Mouse (Mus musculus) layer of hippocampus, adult 2 months (tissue): ENCODE results near the gene Mamdc2. TPM values are rescaled to one million over a fixed set of nuclear protein-coding genes. Genes with fewer than 3 reads are reported as not detected.
A peak's percentile ranks its signal among the peaks of the same experiment; 100 is the strongest.

ENCODE experiments used
- DNase-seq, 2 experiments: peaks; one replicate each; pipeline ENCODE4 v3.0.0; 2022; ENCODE audit warnings: low spot score in 2 of 2
- H3K27ac ChIP-seq: fragments of 200-600 bp; 2 replicates; pipeline ENCODE4 v1.8.1; 2022
- H3K4me3 ChIP-seq: fragments of 200-600 bp; 2 replicates; pipeline ENCODE4 v1.8.1; 2022; ENCODE audit warnings: mild to moderate bottlenecking
- CTCF ChIP-seq: fragments of 200-600 bp; conservative IDR thresholded peaks from 2 replicates; pipeline ENCODE4 v1.8.1; 2022; ENCODE audit warnings: antibody characterized with exemption, mild to moderate bottlenecking, moderate library complexity
- total RNA-seq, 2 experiments: library from RNA; stranded (reverse); gene quantifications; 2 replicates each; pipeline ENCODE4 v1.2.3; 2021

The Mamdc2 gene
- total RNA-seq, 2 experiments from 2014 or later: 1.1 to 1.2 TPM

DNA sequence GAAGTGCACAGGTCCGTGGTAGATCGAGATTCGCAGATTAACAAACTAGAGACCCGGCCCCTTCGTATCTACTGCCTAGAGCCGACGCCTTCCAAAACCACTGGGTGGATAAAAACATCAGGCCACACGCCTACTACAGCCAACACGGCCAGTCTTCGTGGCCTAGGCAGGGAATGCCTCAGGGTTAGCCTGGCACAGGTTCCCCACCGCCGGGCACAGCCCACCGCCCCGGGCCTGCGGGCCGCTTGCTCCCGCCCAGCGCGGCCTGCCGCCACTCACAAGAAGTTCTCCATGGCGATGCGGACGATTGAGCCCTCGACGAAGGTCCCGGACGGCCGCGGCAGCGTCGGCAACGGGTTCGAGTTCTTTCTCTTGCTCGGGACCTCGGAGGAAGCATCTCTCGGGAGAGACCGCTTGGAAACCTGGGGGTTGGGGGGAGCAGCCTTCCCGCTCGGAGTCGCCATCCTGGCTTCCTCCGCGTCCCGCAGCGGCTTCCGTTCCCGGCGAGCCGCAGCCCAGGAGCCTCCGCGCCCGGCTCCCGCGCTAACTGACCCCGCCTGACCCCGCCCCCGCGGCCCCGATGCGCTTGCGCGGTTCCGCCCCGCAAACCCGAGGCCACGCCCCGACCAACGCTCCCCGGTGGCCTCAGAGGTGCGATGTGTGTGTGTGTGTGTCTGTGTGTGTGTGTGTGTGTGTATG is 174.7 kb downstream of the Mamdc2 start, which contains the start of gene Smc5:
Gene Smc5, minus strand, starts transcription at position 543 of the 699 bp plus-strand sequence.
- peak within 1 kb of the TSS; percentile 84 for H3K27ac ChIP-seq
- H3K4me3 ChIP-seq: peak within 1 kb of the TSS; percentile 98
- TF ChIP-seq CTCF: 0 out of 2 replicates have a peak, but pooled peaks have one; percentile 2
- DNase-seq: peak; percentile 85 to 95

DNA sequence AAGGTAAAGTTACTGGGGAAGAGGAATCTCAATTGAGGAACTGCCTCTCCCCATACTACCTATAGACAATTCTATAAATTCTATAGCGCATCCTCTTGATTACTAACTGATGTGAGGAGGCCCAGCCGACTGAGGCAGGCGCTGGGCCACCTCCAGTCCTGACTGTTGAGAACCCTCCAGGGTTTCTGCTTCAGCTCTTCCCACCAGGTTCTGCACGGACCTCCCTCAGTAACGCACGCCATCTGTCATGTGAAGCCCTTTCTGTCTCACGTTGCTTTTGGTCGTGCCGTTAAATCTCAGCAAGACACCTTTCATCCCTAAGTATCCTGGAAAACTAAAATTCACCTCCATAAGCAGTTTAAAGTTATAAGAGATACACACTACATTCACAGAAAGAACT is 191.5 kb downstream of the Mamdc2 start:
- DNase-seq: no peak
- no peak overlapping the region for H3K27ac ChIP-seq
- no peak overlapping the region for H3K4me3 ChIP-seq
- no peak for TF ChIP-seq CTCF

Other genes starting within 250 kb of the Mamdc2 start
- 10 to 100 TPM; 31.7 to 40.8 TPM for gene Smc5, start 174.5 kb downstream of the Mamdc2 start, total RNA-seq
- 1 to 10 TPM; 1.0 to 1.8 TPM for gene 1700028P14Rik, start 204.4 kb upstream of the Mamdc2 start, total RNA-seq
- 10 to 100 TPM; 32.8 to 43.0 TPM for gene Ptar1, start 239.0 kb upstream of the Mamdc2 start, total RNA-seq